Mouse (Mus musculus) ovary, postnatal 10 days (tissue): ENCODE measurements around the gene Dhh.

Experiments
- DNase-seq: peaks from one replicate; pipeline ENCODE4 v3.0.0; 2022; ENCODE audit warnings: low spot score

Gene Dhh

DNA sequence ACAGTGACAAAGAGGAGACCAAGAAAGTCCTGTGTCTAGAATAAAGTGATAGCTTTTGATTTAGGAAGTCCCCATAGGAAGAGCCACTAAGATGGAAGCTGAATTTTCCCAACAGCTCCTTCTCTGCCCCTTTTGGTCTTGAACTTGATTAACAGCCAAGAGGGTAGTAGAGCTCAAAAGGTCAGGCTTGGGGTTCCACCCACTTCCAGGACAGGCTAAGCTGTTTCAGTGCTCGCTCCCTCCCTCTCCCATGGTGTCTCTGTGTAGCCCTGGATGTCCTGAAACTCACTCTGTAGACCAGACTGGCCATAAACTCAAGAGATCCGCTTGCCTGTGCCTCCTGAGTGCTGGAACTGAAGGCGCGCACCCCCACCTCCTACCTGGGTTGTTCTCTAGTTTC is 17.7 kb upstream of the Dhh start:
- DNase-seq, result no peak

DNA sequence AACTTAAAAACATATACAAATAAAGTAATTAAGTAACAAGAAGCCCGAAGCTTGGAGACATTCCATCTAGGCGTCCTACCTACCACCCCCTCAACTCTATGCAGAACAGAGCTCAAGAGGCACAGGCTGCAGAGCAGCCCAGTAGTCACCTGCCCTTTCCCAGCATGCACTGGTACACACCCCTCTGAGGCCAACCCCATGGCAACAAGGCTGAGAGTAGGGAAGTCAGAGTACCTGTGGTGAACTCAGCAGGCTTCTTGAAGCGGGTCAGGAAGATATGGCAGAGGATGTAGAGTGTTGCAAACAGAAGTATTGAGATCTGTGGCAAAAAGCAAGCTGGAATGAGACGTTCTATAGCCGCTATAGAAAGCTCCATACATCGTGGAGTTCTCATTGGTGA is 16.6 kb upstream of the Dhh start:
- no peak for DNase-seq

DNA sequence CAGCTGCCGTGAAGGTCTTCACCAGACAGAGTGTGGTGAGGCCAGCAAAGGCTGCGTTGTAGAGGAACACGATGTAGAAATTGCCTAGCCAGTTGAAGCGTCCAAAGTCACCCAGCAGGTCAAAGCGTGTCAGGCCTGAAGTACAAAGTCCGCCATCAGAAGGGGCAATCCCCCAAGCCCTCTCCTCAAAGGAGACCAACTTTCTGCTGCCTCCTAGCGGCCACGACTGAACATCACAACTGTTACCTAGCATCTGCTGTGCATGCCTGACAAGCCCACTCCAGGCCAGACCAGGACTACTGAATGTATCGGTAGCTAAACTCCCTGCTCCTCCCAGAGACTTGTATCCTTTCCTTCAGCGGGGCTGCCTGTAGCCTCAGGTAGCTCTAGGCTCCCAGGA is 6.4 kb upstream of the Dhh start:
- DNase-seq, result no peak

DNA sequence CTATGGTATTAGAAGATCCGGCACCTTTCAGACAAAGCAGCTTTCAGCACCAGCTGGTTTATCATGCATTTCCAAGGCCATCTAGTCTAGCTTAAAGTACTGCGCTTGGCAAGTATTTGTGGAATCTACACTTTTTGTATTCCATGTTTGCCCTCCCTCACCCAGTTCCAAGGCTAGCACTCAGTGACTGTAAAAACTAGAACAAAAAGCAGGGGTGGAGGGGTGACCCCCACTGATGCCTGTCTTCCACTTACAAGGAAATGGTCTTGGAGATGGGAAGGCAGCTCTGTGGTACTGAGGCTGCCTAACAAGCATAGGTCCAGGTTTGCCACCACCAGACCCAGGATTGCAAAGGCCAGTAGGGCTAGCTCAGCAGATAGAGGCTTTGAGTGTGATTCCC is 4.3 kb upstream of the Dhh start:
- DNase-seq, result no peak

DNA sequence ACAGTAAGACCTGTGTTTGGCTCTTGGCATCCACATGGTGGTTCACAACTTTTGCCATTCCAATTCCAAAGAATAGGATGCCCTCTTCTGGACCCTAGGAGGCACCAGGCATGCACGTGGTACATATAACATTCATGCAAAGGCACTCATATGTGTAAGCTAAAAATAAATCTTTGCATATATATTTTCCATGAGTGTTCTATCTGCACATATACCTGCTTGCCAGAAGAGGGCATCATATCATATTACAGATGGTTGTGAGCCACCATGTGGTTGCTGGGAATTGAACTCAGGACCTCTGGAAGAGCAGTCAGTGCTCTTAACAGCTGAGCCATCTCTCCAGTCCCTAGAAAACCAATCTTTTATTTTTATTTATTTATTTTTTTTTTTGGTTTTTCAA is 3.2 kb upstream of the Dhh start:
- no peak for DNase-seq

DNA sequence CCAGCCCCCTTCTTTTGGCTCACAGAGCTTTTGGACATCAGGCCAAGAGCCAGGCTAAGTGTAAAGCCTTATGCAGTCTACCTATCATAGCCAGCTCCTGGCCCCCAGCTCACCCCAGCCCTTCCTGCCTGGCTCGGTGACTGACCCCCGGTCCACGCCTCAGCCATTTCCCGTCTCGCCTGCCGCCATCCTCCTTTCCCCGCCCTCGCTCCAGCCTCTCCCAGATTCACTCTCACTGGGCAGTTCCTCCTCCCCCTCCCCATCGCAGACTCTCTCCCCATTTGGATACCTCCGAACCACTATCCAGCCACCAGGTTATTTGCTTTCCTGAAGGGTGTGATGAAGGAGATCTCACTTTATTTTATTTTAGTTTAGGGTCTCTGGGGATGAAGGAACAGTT is 845 bp downstream of the Dhh start:
- DNase-seq, result no peak

DNA sequence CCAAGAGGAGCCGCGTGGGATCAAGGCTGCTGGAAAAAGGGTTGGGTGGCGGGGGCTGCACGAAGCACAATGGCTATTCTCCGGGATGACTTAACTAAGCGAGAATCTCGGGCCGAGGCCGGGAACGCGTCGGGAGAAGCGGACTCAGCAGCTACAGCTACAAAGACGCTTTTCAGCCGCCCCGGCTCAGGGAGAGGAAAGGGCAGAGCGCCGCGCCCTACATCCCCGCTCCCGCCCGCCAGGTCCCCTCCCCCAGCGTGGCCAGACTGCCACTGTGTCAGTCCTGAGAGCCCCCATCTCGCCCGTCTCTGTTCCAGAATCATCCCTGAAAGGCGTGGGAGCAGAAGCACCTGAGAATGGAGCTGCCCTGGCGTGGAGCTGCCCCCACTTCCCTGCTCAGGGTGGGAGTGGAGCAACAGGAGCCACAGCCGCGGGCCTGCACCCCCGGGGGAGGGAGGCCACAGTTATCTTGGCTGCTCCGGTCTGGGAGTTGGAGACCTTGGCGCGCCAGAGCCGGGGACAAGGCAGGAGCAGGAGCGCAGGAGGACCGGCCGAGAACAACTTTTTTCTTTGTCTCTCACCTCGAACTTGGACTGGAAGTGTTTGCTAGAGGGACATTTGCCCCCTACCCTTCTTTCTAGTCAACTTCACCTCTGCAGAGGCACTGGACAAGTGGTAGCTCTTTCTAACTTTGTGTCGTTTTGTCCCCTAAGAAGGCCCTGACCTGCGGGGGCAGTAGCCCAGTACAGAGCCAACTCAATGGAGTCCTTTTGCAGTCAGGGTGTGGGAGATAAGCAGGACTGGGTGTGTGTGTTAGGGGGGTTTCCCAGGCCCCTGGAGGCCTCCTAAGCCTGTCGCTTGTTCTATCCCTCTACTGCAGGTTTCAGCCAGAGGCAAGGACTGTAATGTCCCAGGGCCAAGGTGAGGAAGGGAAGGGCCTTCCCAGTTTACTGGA is 2.4 kb downstream of the Dhh start:
- no peak for DNase-seq

DNA sequence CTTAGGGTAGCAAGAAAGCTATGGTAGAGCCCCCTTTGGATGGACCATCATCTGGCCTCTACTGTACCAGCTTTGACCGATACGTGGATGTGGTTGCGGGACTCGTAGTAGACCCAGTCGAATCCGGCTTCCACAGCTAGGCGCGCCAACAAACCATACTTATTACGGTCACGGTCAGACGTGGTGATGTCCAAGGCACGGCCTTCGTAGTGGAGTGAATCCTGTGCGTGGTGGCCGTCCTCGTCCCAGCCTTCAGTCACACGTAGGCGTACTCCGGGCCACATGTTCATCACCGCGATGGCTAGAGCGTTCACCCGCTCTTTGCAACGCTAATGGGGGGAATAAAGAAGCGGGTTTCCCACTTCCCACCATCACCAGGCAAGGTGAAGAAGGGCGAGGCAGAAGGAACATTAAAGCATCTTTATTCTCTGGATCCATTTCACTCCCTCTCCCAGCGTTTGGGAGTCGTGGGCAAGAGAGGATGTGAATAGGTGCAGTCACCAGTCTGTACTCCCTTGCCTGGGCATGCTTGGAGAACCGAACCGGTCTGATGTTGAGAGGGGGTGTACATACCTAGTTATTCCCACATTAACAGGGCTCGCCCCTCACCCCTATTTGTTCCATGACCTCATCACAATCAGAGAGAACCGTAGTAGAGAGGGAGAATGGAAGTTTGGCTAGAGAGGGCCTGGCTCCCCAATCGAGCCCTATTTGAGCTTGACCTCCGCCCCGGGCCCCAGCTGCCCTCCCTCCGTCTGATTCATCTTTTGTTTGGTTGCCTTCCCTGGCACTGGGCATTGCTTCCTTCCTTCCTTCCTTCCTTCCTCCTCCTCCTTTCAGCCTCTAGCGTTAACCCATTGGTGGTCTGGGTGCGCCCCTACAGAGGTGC is 3.4 kb downstream of the Dhh start:
- DNase-seq, result no peak

DNA sequence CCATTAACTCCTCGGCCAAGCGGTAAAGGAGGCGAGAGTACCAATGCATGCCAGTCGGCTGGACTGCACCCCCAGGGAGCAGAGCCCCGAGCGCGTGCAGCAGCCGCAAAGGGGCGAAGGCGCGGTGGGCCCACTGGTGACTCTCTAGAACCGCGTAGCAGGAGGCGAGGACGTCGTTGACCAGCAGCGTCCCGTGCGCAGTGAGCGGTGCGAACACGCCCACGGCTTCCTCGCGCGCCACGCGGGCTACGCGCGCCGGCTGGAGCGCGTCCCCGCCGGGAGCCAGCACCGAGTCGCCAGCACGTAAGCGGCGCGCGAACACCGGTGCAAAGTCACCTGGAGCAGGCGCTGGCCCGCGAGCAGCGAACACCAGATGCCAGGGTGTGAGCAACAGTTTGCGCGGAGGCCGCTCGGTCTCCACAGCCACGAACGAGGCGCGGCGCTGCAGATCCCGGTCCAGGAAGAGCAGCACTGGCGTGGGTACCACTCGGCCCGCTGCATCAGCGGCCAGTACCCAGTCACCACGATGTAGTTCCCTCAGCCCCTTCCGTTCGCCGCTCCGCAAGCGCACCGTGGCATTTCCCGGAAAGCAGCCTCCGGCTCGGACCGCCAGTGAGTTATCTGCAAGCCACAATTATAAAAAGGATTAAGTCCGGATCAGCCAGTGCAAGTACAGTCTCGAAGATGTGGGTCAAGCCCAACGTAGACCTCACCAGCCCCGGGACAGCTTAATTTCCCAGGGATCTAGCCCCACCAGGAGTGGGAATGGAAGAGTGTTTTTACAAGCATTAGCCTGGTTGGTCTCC is 4.2 kb downstream of the Dhh start, which contains the start of gene Rhebl1:
TSS of gene Rhebl1 (minus strand) at position 601 of the 806 bp plus-strand sequence.
- no peak for DNase-seq

DNA sequence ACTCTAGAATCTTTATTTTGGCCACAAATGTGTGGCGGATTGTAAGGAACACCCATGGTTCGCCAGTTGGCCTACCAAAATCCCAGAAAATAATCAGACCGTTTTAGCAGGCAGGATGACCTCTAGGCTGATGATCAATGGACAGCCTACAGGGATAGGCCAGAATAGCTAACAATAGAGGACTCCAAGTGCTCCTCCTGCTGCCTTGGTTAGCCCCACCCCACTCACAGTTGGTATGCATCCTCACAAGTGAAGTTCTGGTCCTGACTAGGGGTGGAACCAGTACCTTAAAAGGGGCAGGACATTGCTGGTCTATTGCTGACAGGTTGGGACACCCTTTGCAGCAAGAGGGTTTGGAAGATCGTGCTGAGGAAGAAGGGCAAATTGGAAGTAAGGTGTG is 5.3 kb downstream of the Dhh start:
- DNase-seq, result no peak

DNA sequence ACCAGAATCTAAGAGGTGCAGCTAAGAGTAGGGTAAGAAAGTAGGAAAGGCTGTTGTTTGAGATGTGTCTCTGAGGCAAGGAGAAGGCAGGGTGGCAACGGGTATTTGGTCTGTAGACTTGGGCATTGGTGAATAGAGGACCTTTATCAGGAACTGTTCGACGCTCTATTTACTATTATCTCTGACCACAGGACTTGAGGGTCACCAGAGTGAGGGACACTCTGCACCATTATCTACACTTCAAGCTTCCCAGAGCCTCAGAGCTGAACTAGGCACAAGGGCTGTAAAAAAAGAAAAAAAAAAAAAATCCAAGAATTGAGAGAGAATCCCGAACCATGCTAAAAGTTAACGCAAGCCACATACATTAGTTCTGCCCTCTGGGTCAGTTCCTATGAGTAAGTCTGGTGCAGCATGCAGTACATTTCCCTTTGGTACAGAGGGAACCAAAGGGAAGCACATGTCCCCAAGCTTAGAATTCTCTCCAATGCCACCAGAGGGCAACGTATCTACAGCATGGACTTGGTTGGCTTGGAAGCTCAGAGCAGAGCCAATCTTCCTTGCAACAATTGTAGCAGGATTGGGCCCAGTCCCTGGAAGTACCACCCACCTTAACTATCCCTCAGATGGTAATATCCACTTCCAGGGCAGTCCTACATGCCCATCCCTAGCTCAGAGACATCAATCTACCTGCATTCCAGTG is 6.3 kb downstream of the Dhh start:
- no peak for DNase-seq

DNA sequence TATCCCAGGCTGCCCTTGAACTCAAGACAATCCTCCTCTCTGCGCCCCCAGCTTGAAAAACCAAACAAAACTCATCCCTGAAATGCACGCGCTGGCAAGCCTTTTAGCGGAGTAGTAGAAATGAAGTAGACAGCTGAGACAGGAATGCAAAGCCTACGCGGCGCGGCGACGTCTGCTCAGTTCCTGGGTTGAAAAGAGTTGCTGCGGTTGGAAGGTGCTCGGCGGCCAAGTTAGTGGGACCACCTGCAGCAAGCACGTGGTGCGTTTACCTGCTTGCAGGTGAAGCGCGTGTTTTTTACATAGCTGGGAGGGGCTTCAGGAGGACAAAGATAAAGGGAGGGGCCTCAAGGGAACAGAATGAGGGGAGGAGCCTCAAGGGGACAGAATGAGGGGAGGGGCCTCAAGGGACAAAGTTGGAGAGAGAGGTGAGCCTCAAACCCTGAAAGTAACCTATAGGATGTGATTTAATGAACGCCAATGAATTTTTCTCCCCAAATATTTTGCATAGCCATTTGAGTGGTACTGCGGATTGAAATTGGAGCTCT is 7.1 kb downstream of the Dhh start:
- DNase-seq, result no peak

DNA sequence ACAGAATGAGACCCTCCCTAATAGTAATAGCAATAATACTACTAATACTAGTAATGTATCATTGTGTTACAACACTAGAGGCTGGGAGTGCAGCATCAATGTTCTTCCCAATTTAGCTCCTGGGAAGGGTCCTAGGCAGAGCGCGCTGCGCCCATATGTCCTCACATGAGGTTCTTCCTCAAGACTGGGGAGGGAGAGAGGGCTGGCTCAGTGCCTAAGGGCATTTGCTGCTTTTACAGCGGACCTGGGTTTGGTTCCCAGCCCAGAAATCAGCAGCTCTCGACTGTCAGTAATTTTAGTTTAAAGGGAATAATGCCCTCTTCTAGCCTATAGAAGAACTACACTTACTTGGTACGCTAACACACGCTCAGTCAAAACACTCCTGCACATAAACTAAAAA is 10.8 kb downstream of the Dhh start:
- DNase-seq, result no peak

DNA sequence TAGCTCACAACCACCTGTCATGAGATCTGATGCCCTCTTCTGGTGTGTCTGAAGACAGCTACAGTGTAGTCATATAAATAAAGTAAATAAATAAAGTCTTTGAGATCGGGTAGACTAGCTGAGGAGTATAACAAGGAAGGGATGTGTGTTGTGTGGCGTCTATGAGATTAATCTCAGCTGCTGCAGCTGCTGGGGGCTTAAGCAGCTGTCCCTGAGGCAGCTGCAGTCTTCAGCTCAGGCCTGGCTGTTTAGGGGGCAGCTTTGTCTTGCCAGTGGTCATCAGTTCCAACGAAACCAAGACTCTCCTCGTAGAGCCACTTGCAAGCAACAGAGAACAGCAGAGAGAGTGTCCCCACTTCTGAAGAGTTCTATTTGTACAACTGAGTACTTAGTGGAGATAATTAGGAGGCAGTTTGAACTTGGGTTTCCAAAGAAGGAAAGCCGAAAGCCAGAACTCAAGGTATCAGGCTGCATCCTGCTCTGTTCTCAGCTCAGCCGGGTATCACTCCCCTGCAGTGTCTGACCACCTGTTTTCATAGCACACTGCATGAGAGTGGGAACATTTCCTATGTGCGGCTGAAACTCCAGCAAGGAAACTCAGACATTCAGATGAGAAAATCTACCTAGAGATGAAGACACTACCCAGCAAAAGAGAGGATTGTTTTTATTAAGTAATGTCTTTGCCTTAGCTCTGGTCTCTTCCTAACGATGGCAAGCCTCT is 11.5 kb downstream of the Dhh start:
- no peak for DNase-seq

DNA sequence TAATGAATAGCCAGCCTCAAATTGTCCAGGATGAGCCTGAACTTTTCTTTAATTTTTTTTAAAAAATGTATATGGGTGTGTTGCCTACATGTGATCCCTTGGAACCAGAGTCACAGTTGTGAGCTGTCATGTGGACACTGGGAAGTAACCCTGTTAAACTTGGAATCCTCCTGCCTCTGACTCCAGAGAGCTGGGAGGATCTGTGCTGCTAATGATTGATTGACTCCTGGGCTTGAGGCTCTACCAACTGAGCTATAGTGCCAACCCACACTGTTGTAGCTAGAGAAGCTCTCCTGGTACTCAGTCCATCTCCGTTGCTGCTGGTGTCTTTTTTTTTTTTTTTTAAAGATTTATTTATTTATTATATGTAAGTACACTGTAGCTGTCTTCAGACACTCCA is 14.2 kb downstream of the Dhh start:
- no peak for DNase-seq

DNA sequence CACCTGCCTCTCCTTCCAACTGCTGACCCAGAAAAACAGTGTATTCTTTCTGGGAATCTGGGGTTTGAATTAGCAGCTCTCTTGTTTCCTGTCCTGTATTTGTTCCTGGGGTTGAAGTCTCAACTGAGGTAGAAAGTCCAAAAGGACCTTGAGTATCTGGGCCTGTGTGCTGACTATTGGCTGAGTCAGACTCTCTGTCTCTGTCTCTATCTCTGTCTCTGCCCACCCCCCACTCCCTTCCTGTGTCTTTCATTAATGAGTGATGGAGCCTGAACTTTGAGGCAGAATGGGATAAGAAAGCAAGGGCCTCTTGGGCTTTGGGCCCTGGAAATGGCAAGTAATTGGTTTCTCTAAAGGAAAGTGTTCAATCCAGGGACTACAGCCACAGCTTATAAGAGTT is 14.7 kb downstream of the Dhh start:
- DNase-seq, result no peak

DNA sequence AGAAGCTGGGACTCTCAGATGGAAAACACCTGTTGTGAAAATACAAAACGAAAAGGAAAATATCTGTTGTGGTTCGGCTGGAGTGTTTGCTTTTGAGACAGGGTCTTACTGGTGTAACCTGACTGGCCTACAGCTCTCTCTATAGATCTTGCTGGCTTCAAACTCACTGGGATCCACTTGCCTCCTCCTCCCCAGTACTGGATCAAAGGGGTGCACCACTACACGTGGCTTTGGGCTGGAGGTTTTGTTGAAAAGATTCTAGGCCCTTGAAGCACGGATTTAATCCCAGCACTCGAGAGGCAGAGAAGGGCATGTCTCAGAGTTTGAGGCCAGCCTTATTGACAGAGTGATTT is 16.7 kb downstream of the Dhh start:
- no peak for DNase-seq

DNA sequence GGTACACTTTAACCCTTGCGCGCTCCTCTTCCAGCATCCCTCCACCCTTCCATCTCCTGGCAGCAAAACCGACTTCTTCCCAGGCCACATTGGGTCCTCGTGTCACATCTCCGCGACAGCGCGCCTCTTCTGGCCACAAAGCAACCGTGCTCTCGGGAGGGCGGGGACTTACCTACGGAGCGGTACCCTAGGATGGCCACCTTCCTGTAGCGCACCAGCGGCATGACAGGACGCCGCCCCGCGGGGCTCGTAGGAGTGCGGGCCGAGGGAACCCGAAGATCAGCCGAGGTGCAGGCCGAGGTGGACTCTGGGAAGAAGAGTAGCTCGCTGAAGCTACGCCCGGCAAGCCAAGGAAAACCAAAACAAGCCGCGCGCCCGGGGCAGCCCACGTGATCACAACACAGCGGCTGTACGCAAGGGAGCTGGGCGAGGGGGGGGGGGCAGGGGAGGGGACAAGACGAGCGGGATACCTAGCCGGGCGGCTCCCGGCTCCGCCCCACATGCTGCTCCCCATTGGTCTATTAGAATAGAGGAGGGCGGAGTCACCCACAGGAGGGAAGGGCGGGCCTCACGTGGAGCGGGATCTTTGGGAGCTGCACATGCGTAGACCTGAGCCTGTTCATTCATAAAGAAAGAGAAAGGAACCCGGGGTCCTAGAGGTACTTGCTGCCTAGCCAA is 17.2 kb downstream of the Dhh start:
- DNase-seq, result peak; percentile 65

DNA sequence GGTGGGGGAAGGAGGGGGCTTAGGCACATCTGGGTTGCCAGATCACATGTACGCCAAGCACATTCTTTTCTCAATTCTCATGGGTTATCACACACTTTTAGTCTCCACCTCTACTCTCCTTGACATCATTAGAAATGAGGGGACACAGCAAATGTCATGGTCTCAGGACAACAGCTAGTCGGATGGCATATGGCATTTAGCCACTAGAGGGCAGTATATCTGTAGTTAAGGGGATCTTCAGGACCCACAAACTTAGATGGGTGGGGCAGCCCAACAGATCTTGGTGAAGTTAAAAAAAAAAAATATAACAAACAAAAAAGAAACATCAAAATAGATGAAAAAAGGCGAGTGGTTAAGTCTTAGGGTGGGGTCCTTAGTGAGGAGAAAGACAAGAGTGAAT is 21.0 kb downstream of the Dhh start:
- no peak for DNase-seq
